Mouse (Mus musculus) heart, adult 18-20 months (tissue): ENCODE data around the gene Papola. TPM values are rescaled to one million over a fixed set of nuclear protein-coding genes. Genes with fewer than 3 reads are reported as not detected.

Experiments used
- DNase-seq, 2 experiments: peaks; one replicate each; pipeline ENCODE4 v3.0.0; 2021 to 2022; ENCODE audit warnings: mixed read lengths in 1 of 2
- microRNA-seq, 2 experiments: library from miRNA; unstranded; fragments of <30 nt; microRNA quantifications; one replicate each; pipeline ENCODE4 v1.2.0; 2022
- total RNA-seq, 2 experiments: library from RNA; stranded (reverse); gene quantifications; 2 replicates each; pipeline ENCODE4 v1.2.3; 2021

Papola gene
- total RNA-seq, 2 experiments from 2014 or later = 114 to 115 TPM

DNA sequence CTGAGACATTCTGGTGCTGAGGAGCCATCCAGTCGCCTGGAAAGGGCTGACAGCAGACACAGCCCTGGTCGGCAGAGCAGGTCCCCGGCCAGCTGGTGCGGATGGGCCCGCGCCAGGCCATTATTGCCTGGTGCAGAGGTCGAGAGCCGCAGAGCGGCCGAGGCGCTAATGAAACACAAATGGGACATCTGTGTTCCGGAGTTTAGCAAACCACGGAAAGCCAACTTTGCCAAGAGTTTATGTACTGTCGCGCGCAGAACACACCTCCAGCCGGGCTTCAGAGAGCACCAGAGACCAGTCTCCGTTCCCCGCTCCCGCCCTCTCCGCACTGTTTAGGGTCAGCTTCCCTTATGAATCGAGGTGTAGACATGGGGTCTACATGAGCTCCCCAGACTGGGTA is 78.1 kb downstream of the Papola start:
- no peak for DNase-seq

DNA sequence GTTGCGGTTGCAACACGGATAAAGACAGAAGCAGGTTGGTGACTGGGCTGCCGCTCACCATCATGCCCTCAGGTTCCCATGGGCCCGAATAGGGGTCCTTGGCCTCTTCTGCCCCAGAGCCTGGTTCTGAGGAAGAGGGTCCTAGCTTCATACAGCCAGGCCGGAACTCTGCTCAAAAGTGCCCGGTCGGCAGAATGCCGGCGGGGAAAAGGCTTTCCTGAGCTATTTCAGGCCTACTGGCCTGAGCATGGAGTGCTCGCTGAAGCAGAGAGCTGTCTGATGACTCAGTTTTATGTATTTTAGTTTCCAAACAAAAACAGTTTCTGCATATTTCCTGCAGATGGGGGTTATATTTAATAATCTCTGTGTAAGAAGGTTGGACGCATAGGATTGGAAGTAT is 78.9 kb downstream of the Papola start:
- no peak for DNase-seq

DNA sequence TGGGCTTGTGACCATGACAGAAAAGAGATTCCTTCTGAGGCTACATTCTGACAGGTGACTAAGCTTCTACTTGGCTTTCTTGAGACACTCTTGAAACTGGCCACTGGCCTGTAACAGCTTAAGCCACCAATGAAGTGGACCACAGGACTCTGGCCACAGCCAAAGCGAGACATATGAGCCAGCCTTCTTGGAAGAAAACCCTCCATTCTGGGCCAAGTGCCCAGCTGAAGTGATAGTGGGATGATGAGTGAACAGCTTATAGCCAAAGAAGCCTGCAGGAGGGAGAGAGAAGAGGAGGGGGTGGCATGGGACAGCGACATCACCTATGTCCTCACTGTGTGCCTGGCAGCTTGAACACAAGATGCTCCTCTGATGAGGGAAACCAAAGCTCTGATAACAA is 83.2 kb downstream of the Papola start:
- DNase-seq = no peak

DNA sequence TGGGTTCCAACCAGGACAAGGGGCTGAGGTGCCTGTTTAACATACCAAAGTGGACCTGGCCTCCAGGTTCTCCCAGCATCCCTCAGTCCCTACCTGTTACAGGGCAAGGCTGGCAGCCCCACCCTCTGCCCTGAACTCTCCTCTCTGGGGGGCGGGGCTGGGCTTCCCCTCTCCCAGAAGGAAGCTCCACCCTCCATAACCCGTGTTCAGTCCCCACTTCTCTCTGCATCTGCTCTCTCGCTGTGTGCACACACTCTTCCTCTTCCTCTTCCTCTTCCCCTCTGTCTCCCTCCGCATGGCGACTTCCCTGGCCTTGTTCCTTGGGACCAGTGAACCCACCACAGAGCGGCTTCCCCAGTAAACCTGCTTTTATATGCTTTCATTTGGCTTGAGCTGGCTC is 84.7 kb downstream of the Papola start:
- DNase-seq = no peak

DNA sequence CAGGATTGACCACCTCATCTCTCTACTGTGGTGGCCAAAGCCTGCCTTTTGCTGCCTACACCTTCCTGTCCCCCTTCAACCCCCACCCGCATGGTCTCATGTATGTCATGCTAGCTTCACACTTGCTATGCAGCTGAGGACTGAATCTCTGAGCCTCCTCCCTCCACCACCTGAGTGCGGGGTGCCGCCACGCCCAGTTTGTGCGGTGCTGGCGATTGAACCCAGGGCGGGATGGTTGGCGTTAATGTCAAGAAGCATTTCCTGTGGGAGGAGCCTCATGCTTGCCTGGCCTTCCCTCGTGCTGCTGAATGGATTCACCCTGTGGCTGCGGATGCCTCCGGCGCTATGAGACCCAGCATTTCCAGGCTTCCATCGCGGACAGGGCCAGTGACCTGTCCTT is 85.2 kb downstream of the Papola start:
- no peak for DNase-seq

DNA sequence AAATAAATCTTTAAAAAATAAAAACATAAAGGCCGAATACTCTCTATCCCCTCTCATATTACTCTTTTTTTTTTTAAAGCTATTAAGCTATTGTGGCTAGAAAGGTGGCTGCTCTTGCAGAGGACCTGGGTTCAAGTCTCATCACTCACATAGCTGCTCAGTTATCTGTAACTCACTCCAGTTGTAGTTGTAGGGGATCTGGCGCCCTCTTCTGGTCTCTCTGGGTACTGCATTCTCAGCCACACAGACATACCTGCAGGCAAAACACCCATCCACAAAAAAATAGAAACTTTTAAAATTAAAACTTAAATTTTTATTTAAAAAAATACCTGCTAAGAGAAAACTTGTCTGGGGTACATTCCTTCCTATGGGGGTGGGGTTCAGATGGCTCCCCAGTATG is 88.8 kb downstream of the Papola start:
- DNase-seq = no peak

DNA sequence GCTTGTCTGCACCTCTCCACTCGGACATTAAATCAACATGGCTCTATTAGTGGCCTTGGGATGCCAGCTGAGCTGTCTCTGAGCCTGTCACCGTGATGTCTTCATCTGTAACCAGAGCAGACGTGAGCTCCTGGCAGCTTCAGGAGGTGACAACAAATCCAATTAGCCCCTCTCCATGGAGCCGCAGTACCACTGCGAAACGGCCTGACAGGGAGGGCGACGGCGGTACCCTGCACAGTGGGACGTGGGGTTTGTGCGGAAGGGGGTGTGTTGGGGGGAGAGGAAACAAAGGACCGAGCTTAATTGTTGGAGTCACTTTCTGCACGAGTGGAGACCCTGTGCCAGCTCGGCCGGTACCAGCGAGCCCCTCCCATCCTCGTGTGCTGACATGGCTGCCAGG is 90.6 kb downstream of the Papola start:
- DNase-seq = no peak

- DNase-seq = peak; percentile 12 to 19
Observed at GRCm38 (mm10) chr12:105876521-105876920, 92.0 kb downstream of the Papola start.

- no peak for DNase-seq
Observed at GRCm38 (mm10) chr12:105876931-105877330, 92.4 kb downstream of the Papola start.

DNA sequence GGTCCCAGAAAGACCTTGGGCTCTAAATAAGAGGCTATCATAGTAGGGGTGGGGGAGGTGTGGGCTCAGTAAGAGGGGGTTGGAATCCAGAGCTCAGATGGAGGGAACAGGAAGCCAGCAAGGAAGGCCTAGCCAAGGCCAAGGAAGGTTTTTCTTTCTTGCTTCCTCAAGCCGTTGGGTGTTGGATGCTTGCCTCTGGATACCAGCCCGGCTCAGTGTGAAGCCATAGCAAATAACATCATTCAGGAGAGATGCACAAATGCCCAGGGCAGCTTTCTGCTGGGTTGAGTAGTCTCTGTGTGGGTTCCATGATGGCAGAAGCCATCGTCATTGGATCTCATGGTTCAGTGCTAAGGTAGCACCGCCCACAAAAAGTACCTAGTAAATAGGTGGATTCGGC is 94.3 kb downstream of the Papola start:
- no peak for DNase-seq

- DNase-seq = no peak
Observed at GRCm38 (mm10) chr12:105883799-105884514, 99.5 kb downstream of the Papola start.

GRCm38 (mm10) chr12:105884515-105885323 is 100.2 kb downstream of the Papola start:
- DNase-seq = no peak

Small RNAs within 50 kb of the gene (microRNA-seq; reads per million reads assigned to microRNA genes)
- 0.38 to 2.2 reads per million in 2 experiments for gene Gm22120

Other genes starting within 250 kb of the Papola start
- gene Bdkrb2, start 221.5 kb upstream of the Papola start, total RNA-seq = under 1 TPM; 0.31 to 0.40 TPM
- not detected for gene Bdkrb1, start 181.6 kb upstream of the Papola start, total RNA-seq
- 1 to 10 TPM; 7.9 to 8.8 TPM for gene Gskip, start 99.9 kb upstream of the Papola start, total RNA-seq
- 10 to 100 TPM; 17.0 to 17.4 TPM for gene Atg2b, start 99.5 kb upstream of the Papola start, total RNA-seq
- gene Ak7, start 78.7 kb upstream of the Papola start, total RNA-seq = under 1 TPM in 1 of 2 experiments, not detected in 1; 0.57 TPM
- gene Vrk1, start 225.5 kb downstream of the Papola start, total RNA-seq = 1 to 10 TPM; 9.0 to 9.4 TPM